Mouse (Mus musculus) hindbrain, embryonic 10.5 days (tissue): ENCODE data around the gene Kdelr3. TPM values are rescaled to one million over a fixed set of nuclear protein-coding genes. Genes with fewer than 3 reads are reported as not detected.

Source experiments
- DNase-seq: peaks from one replicate; pipeline ENCODE4 v3.0.0-alpha.2; 2017; ENCODE audit warnings: low spot score
- H3K27ac ChIP-seq: fragments of 300-500 bp; sonication (generic); 2 replicates; pipeline ENCODE4 v1.5.1; 2016; ENCODE audit warnings: mild to moderate bottlenecking, moderate library complexity
- H3K27me3 ChIP-seq: fragments of 300-500 bp; sonication (generic); 2 replicates; pipeline ENCODE4 v1.6.1; 2016; ENCODE audit warnings: mild to moderate bottlenecking; ENCODE audit not compliant: poor library complexity, insufficient read depth, severe bottlenecking
- H3K36me3 ChIP-seq: fragments of 300-500 bp; sonication (generic); 2 replicates; pipeline ENCODE4 v1.6.1; 2016; ENCODE audit warnings: mild to moderate bottlenecking, moderate library complexity
- H3K4me1 ChIP-seq: fragments of 300-500 bp; sonication (generic); replicated peaks from 2 replicates; pipeline ENCODE4 v1.6.1; 2016; ENCODE audit warnings: mild to moderate bottlenecking
- H3K4me3 ChIP-seq: fragments of 300-500 bp; sonication (generic); 2 replicates; pipeline ENCODE4 v1.5.1; 2016; ENCODE audit warnings: mild to moderate bottlenecking, moderate library complexity
- H3K9me3 ChIP-seq: fragments of 300-500 bp; sonication (generic); 2 replicates; pipeline ENCODE4 v1.6.1; 2016; ENCODE audit warnings: mild to moderate bottlenecking, moderate library complexity
- WGBS: fragments of 180-500 bp; shearing (Covaris S2); methylation state at CpG from one replicate; pipeline ENCODE4 v1.1.7; 2016; 5-methylcytosine and 5-hydroxymethylcytosine counted together
- polyA plus RNA-seq: library from polyadenylated mRNA; unstranded; fragments of >200 nt; fragmentation: Nextera tagmentation; extraction: Ambion mirVana; gene quantifications from 2 replicates; pipeline ENCODE4 v1.2.1, GENCODE M21; 2016

Kdelr3 gene
- 11.4 and 21.5 TPM in 2 replicates for polyA plus RNA-seq

GRCm38 (mm10) chr15:79516171-79517096 lies at the start of gene Kdelr3:
Gene Kdelr3 (plus strand): TSS chr15:79516411.
- H3K27ac ChIP-seq, result peak within 1 kb of the TSS; percentile 67

GRCm38 (mm10) chr15:79466601-79467286 lies 49.5 kb upstream of the Kdelr3 start:
- peaks cover 22% of the 10 kb centered on the region for H3K4me1 ChIP-seq
- H3K36me3 ChIP-seq, result no peaks in the 10 kb centered on the region; the same call in 1 of the 2 replicates
- peaks cover 36% of the 10 kb centered on the region for H3K27me3 ChIP-seq
- WGBS, result 7% methylated on average over 18 of the region's 18 CpGs
- peak overlapping the region; percentile 5; the same call in 1 of the 2 replicates for H3K4me3 ChIP-seq
- H3K27ac ChIP-seq, result peak overlapping the region; percentile 25
- peak; percentile 87 for DNase-seq
- peaks cover 14% of the 10 kb centered on the region for H3K9me3 ChIP-seq

More at GRCm38 (mm10) chr15:79516171-79517096, at the start of gene Kdelr3:
- 1% methylated on average over 71 of the region's 71 CpGs for WGBS
- H3K4me1 ChIP-seq, result peaks cover 43% of the 10 kb centered on the region
- peaks cover 81% of the 10 kb centered on the region for H3K27me3 ChIP-seq
- H3K4me3 ChIP-seq, result peak within 1 kb of the TSS; percentile 63
- H3K36me3 ChIP-seq, result no peaks in the 10 kb centered on the region
- H3K9me3 ChIP-seq, result no peaks in the 10 kb centered on the region
- peak; percentile 50 for DNase-seq

- 69% methylated on average over 5 of the region's 5 CpGs for WGBS
- Histone ChIP-seq H3K4me1 (peaks cover 19% of the 10 kb centered on the region), H3K27ac (no peak overlapping the region), H3K4me3 (no peak overlapping the region), H3K36me3 (no peaks in the 10 kb centered on the region), H3K27me3 (peaks cover 11% of the 10 kb centered on the region), H3K9me3 (0 out of 2 replicates have a peak, but pooled peaks cover 3% of the 10 kb centered on the region)
- DNase-seq, result no peak
Observed at GRCm38 (mm10) chr15:79469577-79469976, 46.6 kb upstream of the Kdelr3 start.

- no peak for DNase-seq
- WGBS, result 32% methylated on average over 17 of the region's 17 CpGs
- Histone ChIP-seq H3K27ac (no peak overlapping the region), H3K4me3 (peak overlapping the region; percentile 36), H3K27me3 (peaks cover 10% of the 10 kb centered on the region), H3K36me3 (no peaks in the 10 kb centered on the region), H3K4me1 (peaks cover 19% of the 10 kb centered on the region), H3K9me3 (0 out of 2 replicates have a peak, but pooled peaks cover 3% of the 10 kb centered on the region)
Observed at GRCm38 (mm10) chr15:79470583-79470982, 45.6 kb upstream of the Kdelr3 start.

GRCm38 (mm10) chr15:79471095-79471494 lies 45.1 kb upstream of the Kdelr3 start:
- Histone ChIP-seq H3K27me3 (peaks cover 10% of the 10 kb centered on the region), H3K27ac (no peak overlapping the region), H3K36me3 (no peaks in the 10 kb centered on the region), H3K4me3 (peak overlapping the region; percentile 36; the same call in 1 of the 2 replicates), H3K9me3 (0 out of 2 replicates have a peak, but pooled peaks cover 3% of the 10 kb centered on the region), H3K4me1 (peaks cover 19% of the 10 kb centered on the region)
- 50% methylated on average over 10 of the region's 10 CpGs for WGBS
- no peak for DNase-seq

- no peak overlapping the region for H3K4me3 ChIP-seq
- 77% methylated on average over 5 of the region's 5 CpGs for WGBS
- DNase-seq, result no peak
Observed at GRCm38 (mm10) chr15:79473042-79473441, 43.2 kb upstream of the Kdelr3 start.

GRCm38 (mm10) chr15:79473638-79474355 lies 42.4 kb upstream of the Kdelr3 start:
- H3K36me3 ChIP-seq, result no peaks in the 10 kb centered on the region
- WGBS, result 61% methylated on average over 12 of the region's 12 CpGs
- DNase-seq, result no peak
- 0 out of 2 replicates have a peak, but pooled peaks cover 3% of the 10 kb centered on the region for H3K9me3 ChIP-seq
- H3K4me3 ChIP-seq, result no peak overlapping the region
- peaks cover 15% of the 10 kb centered on the region; the same call in 1 of the 2 replicates for H3K4me1 ChIP-seq
- peaks cover 8% of the 10 kb centered on the region for H3K27me3 ChIP-seq
- H3K27ac ChIP-seq, result no peak overlapping the region

More at GRCm38 (mm10) chr15:79473042-79473441, 43.2 kb upstream of the Kdelr3 start:
- Histone ChIP-seq H3K4me1 (peaks cover 15% of the 10 kb centered on the region; the same call in 1 of the 2 replicates), H3K9me3 (0 out of 2 replicates have a peak, but pooled peaks cover 3% of the 10 kb centered on the region), H3K27ac (no peak overlapping the region), H3K36me3 (no peaks in the 10 kb centered on the region), H3K27me3 (0 out of 2 replicates have a peak, but pooled peaks cover 5% of the 10 kb centered on the region)

GRCm38 (mm10) chr15:79477227-79477626 lies 39.0 kb upstream of the Kdelr3 start:
- Histone ChIP-seq H3K27ac (no peak overlapping the region), H3K27me3 (peaks cover 41% of the 10 kb centered on the region), H3K4me3 (no peak overlapping the region), H3K36me3 (no peaks in the 10 kb centered on the region), H3K4me1 (peaks cover 12% of the 10 kb centered on the region; the same call in 1 of the 2 replicates), H3K9me3 (0 out of 2 replicates have a peak, but pooled peaks cover 3% of the 10 kb centered on the region)
- 66% methylated on average over 6 of the region's 6 CpGs for WGBS
- DNase-seq, result no peak

GRCm38 (mm10) chr15:79481181-79481688 lies 35.0 kb upstream of the Kdelr3 start:
- H3K36me3 ChIP-seq, result no peaks in the 10 kb centered on the region
- H3K27ac ChIP-seq, result no peak overlapping the region
- H3K4me1 ChIP-seq, result peaks cover 12% of the 10 kb centered on the region; the same call in 1 of the 2 replicates
- DNase-seq, result no peak
- peaks cover 46% of the 10 kb centered on the region for H3K27me3 ChIP-seq
- H3K9me3 ChIP-seq, result no peaks in the 10 kb centered on the region
- H3K4me3 ChIP-seq, result no peak overlapping the region
- 12% methylated on average over 15 of the region's 15 CpGs for WGBS

- Histone ChIP-seq H3K9me3 (no peaks in the 10 kb centered on the region), H3K4me3 (no peak overlapping the region), H3K4me1 (peaks cover 9% of the 10 kb centered on the region), H3K27me3 (peaks cover 42% of the 10 kb centered on the region), H3K36me3 (no peaks in the 10 kb centered on the region), H3K27ac (0 out of 2 replicates have a peak overlapping the region, but pooled peaks have one; percentile 17)
- no peak for DNase-seq
- 78% methylated on average over 11 of the region's 11 CpGs for WGBS
Observed at GRCm38 (mm10) chr15:79489463-79489862, 26.7 kb upstream of the Kdelr3 start.

- Histone ChIP-seq H3K9me3 (no peaks in the 10 kb centered on the region), H3K27ac (no peak overlapping the region), H3K4me1 (peaks cover 9% of the 10 kb centered on the region), H3K27me3 (peaks cover 53% of the 10 kb centered on the region), H3K4me3 (no peak overlapping the region), H3K36me3 (no peaks in the 10 kb centered on the region)
- WGBS, result 58% methylated on average over 18 of the region's 18 CpGs
- no peak for DNase-seq
Observed at GRCm38 (mm10) chr15:79493527-79493926, 22.7 kb upstream of the Kdelr3 start.

GRCm38 (mm10) chr15:79500110-79500509 lies 16.1 kb upstream of the Kdelr3 start:
- no peaks in the 10 kb centered on the region for H3K9me3 ChIP-seq
- H3K36me3 ChIP-seq, result no peaks in the 10 kb centered on the region
- peaks cover 76% of the 10 kb centered on the region for H3K27me3 ChIP-seq
- WGBS, result 79% methylated on average over 17 of the region's 17 CpGs
- H3K4me3 ChIP-seq, result no peak overlapping the region
- no peak for DNase-seq
- H3K4me1 ChIP-seq, result peaks cover 24% of the 10 kb centered on the region
- no peak overlapping the region for H3K27ac ChIP-seq
